Mouse (Mus musculus): ENCODE results near the gene Tln2.
"Not testable (repeated sequence)": the region's sequence is repeated elsewhere in the genome, so short reads cannot be mapped to it uniquely, and the experiment has no call there.

The Tln2 gene

GRCm38 (mm10) chr9:67354356-67354755 lies 205.1 kb downstream of the Tln2 start:
- DNase-seq (ENCODE audit: low spot score) = no peak

DNA sequence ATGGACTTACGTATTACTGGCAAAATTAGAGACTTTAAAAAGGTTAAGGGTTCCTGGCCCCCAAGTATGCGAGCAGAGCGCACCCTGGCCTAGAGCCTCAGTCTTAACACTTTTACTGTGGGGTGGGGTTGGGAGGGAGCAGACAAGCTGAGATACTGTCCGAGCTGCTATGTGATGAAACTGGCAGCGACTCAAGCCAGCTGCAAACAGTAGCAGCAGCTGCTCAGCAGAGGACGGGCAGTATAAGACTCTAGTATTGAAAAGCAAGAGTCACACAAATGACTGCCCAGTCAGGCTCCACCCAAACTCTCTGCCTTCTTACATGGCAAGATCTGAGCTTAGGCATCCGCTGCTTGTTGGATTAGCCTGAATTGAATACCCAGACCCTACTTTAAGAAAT lies 206.1 kb downstream of the Tln2 start:
- no peak for DNase-seq (ENCODE audit: low spot score)

GRCm38 (mm10) chr9:67348983-67349382 lies 210.5 kb downstream of the Tln2 start:
- no peak for DNase-seq (ENCODE audit: low spot score)

GRCm38 (mm10) chr9:67347184-67347583 lies 212.3 kb downstream of the Tln2 start:
- no peak for DNase-seq (ENCODE audit: low spot score)

GRCm38 (mm10) chr9:67331281-67331680 lies 228.2 kb downstream of the Tln2 start:
- DNase-seq (ENCODE audit: low spot score) = no peak

- DNase-seq (ENCODE audit: low spot score) = no peak
These were observed 231.1 kb downstream of the Tln2 start for GRCm38 (mm10) chr9:67328451-67328850.

DNA sequence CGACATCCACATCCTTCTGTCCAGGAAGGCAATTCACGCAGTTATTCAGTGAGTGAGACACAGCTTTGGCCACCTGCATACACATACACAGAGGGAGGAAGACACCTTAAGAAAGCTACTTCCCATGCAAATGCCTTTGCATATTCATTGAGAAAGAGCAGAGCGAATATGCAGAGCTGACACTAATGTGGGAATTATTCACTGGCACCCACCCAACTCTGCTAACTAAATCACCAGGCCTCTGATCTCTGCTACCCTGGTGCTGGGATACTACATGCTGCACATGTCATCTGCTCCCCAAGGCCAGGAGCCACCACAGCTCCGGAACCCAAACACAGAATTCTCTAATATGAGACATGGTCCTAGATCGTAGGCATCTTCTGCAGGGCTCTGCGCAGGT lies 237.6 kb downstream of the Tln2 start:
- no peak for DNase-seq (ENCODE audit: low spot score)

DNA sequence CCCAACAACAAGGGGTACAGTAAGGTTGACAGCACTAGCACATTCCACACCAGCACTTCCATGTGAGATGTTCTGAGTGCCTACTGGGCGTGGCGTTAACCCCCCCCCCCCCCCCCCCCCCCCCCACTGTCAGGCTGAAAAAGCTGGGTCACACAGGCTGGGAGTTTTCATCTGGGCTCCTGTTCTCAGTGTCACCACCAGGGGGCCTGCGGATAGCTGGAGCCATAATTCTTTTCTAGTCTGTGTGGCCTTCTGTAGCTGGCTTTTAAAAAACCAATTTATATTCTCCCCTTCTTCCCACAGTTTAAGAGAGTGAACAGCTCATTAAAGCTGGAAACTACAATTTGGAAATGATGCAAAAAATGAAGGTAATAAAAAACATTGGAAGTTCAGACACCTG lies 244.1 kb downstream of the Tln2 start:
- no peak for DNase-seq (ENCODE audit: low spot score)

DNA sequence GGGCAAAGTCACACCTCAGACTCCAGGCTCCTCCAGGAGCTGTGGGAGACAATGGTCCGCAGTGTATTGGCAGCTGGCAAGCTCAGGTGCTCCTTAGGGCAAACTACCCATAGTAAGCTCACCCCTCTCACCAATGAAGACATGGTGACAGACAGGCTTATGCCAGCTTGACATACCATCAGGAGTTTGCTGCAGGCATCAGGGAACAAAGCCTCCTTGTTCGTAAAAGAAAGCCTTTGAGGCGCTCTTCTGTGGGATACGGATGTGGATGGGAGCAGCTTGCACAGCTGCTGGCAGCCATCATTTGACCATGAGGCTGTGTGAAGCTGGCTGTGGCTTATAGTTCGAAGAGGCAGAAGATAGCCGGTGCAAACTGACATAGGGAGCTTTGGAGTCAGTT lies 254.5 kb downstream of the Tln2 start:
- DNase-seq (ENCODE audit: low spot score) = no peak

GRCm38 (mm10) chr9:67303986-67304385 lies 255.5 kb downstream of the Tln2 start:
- DNase-seq (ENCODE audit: low spot score) = no peak

GRCm38 (mm10) chr9:67303038-67303437 lies 256.5 kb downstream of the Tln2 start:
- DNase-seq (ENCODE audit: low spot score) = no peak

DNA sequence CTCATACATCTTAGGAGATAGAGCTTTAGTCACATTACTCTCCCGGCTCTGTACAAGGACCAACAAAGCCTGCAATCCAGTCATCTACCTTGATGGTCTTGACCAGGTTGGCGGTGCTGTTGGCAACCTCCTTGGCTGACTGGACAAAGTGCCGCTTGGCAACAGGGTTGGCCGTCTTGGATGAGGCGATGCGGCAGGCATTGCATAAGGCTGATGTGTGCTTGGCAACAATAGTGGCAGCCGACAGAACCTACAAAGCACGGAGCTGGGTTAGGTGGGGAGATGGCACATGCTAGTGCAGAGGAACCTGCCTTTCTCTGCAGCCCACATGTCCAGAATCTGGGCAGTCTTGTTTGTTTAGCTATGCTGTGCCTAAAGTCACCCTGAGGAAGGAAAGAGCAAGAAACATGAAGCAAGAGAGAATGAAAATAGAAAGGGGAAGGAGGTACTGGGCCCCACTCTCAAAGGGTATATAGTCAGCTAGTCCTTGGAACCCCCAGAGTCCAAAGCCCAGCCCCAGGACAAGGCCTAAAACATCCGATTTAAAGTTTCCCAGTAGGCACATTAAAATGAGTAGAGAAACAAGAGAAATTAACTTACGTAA lies 257.0 kb downstream of the Tln2 start:
- DNase-seq (ENCODE audit: low spot score) = no peak

DNA sequence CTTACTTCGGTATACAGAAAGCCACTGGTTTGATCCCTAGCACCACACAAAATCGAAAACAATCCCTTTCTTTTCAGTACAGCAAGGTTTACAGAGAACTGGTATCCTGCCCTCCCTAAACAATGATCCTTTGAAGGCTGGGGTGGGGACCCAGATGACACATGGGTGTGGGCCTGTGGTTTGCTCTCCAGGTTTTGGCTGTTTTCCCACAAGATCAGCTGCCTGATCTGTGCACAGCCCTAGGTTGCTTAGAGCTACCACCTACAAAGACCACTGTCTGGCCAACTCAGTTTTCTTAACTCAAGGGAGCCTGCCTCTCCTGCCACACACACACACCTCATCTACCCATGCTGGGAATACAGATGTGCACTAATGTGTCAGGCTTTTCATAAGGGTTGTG lies 257.9 kb downstream of the Tln2 start:
- DNase-seq (ENCODE audit: low spot score) = no peak

GRCm38 (mm10) chr9:67300769-67301168 lies 258.7 kb downstream of the Tln2 start:
- no peak for DNase-seq (ENCODE audit: low spot score)

DNA sequence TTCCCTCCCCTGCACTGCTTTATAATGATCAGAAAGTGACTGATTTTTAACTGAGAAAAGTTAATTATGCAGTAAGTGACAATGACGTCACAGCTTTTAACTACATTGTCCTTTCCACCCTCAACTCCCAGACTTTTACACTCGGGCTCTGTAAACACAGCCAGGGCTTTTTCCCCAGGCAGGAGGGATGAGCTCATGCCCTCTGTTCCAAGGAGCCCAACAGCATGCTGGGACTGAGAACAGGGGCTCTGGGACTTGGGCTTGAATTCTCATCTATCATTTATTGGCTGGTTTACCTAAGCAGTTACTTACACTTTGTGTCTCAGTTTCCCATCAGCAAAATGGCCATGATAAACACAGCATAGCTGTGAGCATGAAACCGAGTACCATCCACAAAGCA lies 259.2 kb downstream of the Tln2 start:
- DNase-seq (ENCODE audit: low spot score) = no peak

DNA sequence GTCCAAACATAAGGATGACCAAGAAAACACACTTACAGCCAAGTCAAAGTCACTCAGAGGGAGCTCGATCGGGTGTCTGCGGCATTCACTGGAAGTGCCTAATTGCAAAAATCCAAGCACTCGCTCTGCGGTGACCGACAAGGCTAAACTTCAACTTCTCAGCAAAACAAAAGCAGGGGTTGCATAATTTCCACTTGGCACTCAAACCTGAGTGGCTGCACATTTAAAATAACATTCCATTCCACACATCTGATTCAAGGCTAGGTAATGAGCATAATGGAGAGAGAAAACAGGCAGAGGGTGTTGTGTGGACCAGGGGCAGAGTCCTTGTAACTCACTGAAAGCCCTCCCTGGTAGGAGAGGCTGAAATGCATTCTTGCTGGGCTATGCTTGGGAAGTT lies 260.3 kb downstream of the Tln2 start:
- no peak for DNase-seq (ENCODE audit: low spot score)

- DNase-seq (ENCODE audit: low spot score) = no peak
These were observed 262.1 kb downstream of the Tln2 start for GRCm38 (mm10) chr9:67297236-67297889.

DNA sequence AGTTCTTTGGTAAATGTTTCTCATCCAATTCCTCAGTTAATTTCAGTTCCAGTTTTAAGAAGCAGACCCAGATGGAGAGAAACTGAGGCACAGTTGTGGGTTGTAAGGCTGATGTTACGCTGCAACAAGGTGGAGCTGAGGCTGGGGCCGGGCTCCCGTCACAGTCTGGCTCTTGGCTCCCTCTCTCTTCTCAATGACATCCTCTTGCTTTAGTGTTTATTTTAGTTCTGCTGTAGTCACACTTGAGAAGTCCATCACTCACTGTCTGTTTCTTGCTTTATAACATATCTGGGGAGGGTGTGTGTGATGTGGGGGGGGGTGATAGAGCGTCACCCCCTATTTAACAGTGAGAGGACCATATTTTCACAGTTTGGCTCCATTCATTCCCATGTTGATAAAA lies 272.0 kb downstream of the Tln2 start:
- no peak for DNase-seq (ENCODE audit: low spot score)

DNA sequence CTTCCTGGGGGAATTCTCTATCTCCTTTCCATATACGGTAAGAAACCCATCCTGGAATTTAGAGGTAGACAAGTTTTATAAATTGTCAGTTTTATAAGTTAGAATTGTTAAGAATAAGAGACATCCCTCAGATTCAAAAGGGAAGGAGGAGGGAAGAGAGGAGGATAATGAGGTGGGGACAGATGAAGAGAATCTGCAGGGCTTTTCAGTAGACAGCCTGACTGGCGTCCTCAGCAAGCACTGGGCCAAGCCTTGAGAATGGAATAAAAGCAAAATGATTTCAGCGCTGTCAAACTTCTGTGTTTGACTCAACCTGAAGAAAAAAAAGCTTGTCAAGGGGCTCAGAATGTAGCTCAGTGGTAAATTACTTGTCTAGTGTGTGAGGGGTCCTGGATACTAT lies 272.7 kb downstream of the Tln2 start:
- no peak for DNase-seq (ENCODE audit: low spot score)

DNA sequence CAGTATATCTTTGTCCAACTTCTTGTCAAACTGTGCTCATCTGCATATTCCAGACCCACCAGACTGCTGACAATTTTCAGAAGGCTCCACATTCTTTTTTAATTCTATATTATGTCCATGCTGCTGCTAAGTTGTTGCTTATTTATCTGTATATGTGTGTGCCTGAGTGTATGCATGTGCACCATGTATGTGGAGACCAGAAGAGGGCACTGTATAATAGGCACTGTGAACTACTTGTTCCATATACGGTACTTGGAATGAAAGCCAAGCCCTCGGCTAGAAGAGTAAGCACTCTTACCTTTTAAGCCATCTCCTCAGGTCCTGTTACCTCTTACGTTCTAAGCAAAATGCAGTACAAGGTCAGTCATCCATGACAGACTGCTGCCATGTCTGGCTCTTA lies 274.0 kb downstream of the Tln2 start:
- no peak for DNase-seq (ENCODE audit: low spot score)

DNA sequence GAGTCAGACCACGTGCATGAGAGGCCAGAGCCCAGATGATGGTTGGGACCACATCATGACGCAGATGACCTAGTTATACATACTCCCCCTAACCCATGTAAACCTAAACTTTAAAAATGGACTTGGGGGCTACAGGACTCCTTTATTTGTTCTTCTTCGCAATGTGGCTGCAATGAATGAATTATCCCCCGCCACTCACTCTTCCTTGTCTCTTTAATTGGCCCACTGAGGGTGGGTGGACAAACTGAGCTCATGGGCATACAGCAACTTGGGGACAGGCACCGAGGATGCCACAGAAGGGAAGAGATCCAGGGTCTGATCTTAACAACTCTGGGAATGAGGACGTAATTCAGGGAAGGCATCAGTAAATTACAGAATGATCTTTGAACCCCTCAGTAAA lies 277.7 kb downstream of the Tln2 start:
- no peak for DNase-seq (ENCODE audit: low spot score)

DNA sequence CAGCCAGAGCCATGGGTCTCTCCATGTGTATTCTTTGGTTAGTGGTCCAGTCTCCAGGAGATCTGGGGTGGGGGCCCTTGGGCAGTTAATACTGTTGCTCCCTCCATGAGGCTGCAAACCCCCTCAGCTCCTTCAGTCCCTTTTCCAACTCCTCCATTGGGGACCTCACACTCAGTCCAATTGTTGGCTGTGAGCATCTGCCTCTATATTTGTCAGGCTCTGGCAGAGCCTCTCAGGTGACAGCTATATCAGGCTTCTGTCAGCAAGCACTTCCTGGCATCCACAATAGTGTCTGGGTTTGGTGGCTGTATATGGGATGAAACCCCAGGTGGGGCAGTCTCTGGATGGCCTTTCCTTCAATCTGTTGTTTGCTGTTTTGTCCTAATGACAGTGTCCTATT lies 279.2 kb downstream of the Tln2 start:
- not testable (repeated sequence) for DNase-seq (ENCODE audit: low spot score)

- DNase-seq (ENCODE audit: low spot score) = no peak
These were observed 283.1 kb downstream of the Tln2 start for GRCm38 (mm10) chr9:67276446-67276845.

DNA sequence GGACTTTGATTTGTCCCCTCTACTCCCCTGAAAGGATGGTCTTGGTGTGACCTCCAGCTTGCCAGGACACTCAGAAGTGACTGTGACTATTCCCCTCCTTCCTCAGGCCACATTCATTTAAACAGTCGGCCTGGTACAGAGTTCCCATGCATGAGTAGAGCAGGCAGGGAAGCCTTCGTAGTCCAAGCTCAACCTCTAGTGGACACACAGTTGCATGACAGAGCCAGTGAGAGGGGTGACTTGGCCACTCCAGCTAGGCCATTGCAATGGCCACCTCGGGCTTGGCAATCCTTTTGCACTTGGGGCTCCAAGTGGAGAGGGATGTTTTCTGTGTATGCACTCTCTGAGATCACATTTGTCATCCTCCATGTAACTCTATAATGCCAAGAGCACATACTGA lies 285.2 kb downstream of the Tln2 start:
- DNase-seq (ENCODE audit: low spot score) = no peak

Measured in left cerebral cortex, adult 11 months (tissue).